Mouse (Mus musculus): ENCODE measurements around the gene Nt5dc2.

The Nt5dc2 gene

DNA sequence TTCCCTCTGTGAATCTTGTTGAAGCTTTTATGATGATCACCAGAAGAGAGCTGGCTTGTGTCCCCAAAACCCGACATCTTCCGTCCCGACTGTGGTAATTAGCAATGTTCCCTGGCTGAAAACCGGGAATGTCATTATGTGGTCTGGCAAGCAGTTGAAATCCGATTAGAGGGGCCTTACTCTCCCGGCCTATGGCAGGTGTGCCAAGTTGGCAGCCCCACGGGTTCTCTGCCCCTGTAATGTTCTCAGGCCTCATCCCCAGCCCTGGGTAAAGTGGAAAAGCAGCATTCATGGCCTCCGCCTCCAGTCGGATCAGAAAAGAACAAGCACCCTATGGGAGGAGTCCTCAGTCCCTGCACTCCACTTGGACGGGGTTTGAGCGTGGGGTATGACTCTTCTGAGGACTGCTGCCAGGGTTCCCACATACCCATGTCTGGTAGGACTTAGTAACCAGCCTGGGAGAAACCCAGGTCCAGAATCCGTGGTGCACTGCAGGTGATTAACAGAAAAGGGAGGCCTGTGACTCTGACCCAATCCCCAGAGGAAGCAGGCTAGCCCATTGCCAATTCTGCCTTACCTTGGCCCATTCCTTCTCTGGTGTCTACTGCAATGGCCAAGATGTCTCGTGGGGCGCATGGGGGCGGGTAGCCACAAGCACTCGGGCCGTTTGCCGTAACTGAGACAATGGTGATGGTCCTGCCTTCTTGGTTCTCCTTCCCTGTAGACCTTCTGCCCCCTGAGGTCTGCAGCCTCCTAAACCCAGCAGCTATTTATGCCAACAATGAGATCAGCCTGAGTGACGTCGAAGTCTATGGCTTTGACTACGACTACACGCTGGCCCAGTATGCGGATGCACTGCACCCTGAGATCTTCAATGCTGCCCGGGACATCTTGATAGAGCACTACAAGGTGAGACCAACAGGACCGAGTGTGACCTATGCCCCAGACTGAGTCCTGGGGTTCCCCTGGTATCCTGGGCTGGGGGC is 3.5 kb downstream of the Nt5dc2 start:
- DNase-seq = peak; percentile 94

DNA sequence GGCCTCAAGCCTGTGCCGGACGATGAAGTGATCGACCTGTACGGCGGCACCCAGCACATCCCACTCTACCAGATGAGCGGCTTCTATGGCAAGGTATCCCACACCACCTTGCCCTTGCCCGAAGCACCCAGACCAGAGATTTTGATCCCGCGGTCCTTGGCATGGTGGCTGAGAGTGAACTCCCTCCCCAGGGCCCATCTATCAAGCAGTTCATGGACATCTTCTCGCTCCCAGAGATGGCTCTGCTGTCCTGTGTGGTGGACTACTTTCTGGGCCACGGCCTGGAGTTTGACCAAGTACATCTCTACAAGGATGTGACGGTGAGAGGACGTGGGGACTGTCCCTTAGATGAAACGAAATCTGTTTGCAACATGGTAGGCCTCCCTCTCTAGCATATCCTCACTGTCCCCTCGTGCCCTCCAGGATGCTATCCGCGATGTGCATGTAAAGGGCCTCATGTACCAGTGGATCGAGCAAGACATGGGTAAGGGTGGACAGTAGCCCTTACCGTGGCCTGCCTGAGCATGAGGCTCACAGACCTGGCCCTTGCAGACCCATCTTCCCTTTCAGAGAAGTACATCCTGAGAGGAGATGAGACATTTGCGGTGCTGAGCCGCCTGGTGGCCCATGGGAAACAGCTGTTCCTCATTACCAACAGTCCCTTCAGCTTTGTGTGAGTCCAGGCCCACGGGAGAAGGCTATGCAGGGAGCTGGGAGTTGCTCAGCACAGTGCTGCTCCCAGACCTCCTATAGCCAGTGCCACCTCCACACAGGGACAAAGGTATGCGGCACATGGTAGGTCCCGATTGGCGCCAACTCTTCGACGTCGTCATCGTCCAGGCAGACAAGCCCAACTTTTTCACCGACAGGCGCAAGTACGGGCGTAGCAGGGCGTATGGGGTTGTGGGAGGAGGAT is 4.9 kb downstream of the Nt5dc2 start:
- peak; percentile 93 for DNase-seq

DNA sequence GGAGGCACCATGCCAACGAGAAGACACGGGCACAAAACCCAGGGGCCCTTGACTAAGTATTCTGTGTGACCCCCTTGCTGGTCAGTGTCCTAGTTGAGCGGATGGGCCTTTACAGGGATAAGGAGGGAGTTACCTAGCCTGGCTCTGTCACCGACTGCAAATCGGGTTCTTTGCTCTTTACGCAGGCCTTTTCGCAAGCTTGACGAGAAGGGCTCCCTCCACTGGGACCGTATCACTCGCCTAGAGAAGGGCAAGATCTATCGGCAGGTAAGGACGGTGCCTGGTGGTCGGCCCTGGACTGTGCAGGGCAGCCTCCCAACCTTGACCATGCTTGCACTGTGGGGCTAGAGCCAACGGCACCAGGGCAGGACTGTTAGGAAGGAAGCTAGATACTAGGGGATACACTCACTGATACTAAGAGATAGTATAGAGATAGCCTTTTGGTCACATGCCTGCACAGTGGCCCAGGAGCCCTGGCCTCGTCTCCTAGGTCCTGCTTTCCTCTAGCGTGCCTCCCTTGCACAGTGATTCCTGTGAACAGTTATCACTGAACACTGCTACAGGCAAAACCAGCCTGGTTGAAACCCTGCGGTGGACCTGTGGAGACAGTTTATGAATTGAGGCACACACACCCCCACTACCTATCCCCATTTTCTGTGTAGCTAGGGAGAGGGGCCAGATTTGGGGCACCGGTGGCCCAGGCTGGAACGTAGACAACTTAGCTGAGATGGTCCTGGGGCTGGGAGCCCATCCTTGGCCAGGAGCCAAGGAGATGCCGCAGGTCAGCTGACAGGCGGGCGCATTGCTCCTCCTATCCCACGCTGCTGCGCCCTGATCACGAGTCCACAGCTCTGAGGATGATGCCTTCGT is 5.8 kb downstream of the Nt5dc2 start:
- DNase-seq = peak; percentile 93

DNA sequence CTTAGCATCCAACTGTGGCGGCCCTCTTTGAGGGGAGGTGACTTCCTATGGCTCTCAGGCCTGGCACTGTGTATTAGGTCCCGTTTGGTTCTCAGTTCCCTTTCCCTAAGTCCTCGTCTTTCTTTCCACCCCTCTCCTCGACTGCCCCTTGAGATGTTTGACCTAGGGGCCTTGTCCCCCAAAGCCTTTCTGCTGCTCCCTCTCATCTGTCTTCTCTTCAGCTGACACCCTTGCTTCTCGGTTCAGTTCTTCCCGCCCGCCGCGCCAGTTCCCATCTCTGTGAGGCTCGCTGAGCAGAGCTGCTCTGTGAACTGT is 6.4 kb downstream of the Nt5dc2 start:
- peak; percentile 92 for DNase-seq

DNA sequence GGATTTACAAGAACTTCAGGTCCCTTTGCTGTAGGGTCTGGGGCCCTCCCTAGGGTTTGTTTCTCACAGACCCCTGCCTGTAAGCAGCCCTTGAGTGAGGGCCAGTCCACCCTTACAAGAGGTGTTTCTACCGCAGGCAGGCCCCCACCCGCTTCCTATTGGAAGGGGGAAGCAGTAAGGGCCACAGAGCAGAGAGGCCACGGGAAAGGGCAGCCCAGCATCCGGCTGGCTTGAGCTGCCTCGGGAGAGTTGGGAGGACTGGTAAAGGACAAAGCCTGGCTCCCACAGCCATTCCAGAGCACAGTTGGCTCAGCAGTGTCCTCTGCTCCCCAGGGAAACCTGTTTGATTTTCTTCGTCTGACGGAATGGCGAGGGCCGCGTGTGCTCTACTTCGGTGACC is 6.9 kb downstream of the Nt5dc2 start:
- peak; percentile 97 for DNase-seq

DNA sequence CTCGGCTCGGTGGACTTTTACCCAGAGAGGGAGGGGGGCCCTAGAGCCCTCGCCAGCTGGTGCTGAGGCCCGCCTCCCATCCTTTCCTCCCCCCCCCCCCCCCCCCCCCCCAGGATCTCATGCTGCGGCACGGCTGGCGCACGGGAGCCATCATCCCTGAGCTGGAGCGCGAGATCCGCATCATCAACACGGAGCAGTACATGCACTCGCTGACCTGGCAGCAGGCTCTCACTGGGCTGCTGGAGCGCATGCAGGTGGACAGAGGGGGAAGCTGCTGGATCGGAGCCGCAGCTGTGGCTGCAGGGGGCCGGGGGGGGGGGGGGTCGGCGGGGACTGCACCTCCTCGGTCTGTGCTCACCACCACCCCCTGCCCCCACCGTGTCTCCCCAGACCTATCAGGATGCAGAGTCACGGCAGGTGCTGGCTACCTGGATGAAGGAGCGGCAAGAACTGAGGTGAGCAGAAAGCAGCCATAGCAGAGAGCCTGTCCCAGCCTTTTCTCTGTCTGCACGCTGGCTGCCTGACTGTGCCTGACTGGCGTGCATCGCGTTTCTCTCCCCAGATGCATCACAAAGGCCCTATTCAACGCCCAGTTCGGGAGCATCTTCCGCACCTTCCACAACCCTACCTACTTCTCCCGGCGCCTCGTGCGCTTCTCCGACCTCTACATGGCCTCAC is 7.5 kb downstream of the Nt5dc2 start:
- DNase-seq = peak; percentile 91

DNA sequence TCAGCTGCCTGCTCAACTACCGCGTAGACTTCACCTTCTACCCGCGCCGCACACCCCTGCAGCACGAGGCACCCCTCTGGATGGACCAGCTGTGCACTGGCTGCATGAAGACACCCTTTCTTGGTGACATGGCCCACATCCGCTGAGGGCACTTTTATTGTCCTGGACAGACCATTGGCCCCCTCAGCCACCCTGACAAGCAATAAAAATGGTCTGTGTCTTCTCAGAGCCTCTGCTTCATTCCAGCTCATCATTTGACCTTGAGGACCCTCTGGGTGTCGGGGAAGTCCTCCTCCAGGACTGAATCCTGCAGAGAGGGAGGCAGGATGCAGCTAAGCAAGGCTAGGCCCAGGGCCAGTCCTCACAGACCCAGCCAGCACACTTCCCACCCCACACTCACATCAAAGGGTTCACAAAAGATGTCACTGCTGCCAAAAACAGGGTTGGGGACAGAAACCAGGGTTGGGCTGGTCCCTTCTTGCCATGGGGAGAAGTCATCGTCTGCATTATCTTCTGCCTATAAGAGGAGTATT is 8.1 kb downstream of the Nt5dc2 start:
- DNase-seq = peak; percentile 91

DNA sequence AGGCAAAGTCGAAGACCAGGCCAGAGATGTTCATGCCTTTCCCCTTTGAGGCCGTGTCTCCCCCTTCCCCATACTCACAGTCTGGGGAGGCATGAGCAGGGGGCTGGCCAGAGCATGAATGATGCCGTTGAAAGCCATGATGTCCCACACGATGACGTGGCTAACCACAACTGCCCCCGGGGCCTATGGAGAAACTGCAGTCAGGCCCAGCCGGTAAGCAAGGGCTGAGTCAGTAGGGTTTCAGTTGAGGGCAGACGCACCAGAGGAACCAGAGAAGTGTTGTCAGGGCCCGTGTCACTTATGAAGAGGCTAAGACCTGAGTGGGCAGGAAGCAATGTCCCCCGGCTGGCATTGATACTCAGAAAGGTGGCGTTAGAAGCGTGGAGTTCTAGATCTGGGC is 8.8 kb downstream of the Nt5dc2 start:
- peak; percentile 90 for DNase-seq

DNA sequence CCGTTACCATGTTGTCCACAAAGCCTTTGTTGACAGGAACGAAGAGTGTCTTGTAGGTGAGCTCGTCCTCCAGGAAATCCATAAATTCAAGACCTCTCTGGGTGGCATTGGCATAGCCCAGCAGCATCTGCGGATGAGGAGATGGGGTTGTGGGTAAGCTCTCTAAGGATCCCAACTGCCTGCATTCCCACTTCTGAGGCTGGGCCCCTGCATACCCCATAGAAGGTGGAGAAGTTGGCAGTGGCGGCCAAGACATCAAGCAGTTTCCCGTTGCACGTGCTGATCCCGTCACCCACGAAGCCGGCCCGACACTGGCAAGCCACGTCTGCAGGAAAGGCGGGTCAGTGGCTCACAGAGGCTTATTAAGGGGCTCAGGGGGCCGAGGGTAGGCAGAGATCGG is 9.3 kb downstream of the Nt5dc2 start:
- peak; percentile 91 for DNase-seq

DNA sequence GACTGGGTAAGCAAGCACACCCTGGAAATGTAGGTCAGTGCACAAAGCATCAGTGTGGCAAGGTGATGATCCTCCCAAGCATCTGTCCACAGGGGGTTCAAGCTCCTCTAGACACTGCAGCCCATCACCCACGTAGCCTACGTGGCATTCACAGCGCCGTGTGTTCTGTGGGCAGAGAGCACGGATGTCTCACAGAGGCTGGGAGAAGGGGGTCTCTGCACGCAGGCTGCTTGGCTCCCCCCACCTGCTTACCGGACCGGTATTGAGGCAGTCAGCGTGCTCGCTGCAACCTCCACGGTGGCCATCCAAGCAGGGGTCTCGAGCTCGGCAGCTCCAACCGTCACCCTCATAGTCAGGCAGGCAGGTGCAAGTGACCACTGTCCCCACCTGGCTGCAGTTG is 10.2 kb downstream of the Nt5dc2 start:
- DNase-seq = peak; percentile 90

DNA sequence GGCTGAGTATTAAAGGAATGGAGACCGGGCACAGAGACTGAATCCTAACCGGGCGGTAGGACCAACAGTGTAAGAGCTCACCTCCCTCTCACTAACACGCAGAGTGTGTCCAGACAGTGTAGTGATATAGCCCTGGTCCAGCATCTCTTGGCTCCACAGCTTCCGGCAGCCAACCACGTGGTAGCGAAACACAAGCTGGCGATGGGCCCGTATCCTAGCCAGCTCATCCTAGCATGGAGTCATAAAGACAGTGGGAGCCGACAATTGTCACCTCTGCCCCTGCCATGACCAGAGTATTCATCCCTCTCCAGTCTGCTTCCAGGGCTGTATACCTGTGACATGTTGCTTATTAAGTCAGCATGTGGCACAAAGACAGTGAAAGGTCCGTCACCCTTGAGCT is 14.8 kb downstream of the Nt5dc2 start:
- no peak for DNase-seq

DNA sequence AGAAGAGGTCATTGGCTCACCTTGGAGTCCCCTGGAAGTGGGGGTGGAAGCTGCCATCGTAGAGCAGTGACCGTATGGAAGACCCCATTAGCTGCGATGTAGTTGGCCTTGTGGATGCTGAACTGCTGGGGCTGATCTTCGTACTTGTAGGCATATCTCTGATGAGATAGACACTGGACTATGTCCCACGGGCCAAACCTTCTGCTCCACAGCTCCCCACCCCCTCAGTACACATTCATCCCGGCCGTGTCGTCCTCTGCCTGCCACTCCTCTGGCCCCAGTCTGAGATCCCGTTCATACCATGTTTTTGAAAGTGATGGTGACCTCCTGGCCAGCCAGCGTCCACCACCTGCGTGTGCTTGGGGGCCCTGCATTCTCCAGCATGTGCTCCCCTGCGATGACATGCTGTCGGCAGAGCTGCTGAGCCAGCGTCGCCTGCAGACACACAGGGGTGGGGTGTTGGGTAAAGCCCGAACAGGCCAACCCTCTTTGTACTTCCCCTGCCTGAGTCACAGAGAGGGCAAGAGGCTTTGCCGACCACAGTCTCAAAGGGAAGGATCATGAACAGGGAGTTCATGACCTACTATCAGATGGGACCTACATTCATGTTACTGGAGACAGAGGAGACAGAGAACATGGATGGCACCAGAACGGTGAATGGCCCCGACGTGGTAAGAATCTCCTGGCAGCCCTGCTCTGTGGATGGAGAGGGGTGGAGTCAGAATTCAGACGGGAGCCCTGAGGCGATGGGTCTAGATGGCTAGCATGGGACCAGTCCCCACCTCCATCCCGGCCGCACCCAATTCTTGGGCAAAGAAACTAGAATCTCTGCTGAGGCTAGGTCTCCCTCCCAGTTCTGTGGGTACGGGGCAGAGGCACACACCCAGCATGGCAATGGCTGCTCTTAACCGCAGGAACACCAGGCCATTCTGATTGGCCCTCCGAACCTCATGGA is 29.6 kb downstream of the Nt5dc2 start:
- peak; percentile 94 for DNase-seq

DNA sequence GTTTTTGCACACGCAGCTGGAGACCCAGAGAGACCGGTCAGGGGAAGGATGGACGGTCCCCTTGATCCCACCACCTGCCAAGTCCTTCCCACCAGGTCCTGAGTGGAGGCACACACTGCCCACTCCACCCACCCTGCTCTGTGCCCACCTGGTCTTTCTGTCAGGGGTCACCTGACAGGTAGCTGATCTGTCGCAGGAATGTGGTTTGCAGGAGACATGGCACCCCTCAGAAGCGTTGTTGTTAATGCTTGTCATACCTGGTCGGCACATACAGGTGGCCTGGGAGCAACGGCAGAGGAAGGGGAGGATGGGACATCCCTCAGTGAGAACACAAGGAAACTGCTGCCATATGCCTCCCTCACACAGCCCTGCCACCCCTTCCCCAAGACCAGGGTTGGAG is 30.3 kb downstream of the Nt5dc2 start:
- peak; percentile 91 for DNase-seq

DNA sequence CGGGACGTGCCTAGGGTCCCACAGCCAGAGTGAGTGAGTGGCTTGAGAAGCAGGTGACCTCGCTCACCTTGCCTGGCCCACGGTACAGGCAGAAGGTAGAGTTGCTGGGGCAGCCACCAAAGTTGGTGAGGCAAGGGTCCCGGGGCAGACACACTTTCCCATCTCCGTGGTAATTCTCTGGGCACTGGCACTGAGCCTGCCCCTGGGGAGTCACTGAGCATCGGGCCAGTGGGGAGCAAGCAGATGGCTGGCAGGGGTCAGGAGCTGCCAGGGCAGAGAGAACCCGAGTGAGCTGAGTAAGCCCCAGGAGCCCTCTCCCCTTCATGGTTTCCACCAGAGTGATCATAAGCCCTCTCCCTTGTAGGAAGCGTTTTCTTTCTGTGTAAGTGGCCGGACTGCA is 30.8 kb downstream of the Nt5dc2 start:
- no peak for DNase-seq

DNA sequence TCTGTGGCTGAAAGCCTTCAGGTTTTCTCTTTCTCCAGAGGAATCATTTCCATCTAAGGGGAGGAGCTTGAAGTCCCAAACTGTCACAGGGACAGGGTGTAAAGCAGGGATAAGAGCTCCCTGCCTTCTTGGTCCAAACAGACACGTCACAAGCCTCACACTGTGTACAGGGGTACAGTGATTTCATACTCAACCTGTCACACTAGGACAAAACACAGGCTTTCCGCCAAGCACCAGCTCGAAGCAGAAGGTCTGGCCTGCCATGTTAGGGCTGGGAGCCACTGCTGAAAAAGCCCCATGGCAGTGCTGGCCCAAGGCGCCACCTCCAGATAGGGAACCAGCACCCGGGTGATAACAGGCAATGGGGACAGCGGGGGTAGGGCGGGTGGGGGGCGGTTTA is 33.2 kb downstream of the Nt5dc2 start:
- peak; percentile 97 for DNase-seq

DNA sequence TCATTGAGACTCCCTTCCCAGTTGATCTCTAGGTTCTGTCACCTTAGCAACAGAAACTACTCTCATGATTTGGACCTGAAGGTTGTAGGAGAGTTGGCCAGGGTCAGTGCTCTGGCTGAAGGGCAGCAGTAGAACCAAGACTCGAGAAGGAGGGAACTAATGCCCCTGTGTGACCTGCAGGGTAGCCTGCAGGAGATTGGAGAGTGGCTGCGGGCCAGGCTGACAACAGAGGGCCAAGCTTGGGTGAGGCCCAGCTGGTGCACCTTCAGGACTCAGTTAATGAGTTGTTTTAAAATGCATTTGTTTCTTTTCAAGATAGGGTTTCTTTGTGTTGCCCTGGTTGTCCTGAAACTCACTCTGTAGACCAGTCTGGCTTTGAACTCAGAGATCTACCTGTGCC is 34.2 kb downstream of the Nt5dc2 start:
- peak; percentile 95 for DNase-seq

DNA sequence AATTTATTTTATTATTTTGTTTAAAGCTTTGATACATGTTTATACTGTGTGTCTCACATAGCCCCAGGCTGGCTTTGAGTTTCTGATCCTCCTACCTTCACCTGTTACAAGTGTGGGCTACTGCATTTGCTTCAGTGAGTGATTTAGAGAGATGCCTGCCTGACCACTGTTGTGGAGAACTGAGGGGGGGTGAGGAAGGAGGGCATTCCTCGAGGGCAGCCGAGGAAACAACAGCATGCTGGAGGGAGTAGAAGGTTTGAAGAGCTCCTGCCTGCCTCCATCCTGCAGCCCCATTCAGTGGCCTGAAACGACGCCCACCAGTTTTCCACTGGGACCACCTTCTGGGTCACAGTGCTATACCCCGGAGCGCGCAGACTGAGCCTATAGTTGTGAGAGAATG is 34.6 kb downstream of the Nt5dc2 start:
- DNase-seq = no peak

DNA sequence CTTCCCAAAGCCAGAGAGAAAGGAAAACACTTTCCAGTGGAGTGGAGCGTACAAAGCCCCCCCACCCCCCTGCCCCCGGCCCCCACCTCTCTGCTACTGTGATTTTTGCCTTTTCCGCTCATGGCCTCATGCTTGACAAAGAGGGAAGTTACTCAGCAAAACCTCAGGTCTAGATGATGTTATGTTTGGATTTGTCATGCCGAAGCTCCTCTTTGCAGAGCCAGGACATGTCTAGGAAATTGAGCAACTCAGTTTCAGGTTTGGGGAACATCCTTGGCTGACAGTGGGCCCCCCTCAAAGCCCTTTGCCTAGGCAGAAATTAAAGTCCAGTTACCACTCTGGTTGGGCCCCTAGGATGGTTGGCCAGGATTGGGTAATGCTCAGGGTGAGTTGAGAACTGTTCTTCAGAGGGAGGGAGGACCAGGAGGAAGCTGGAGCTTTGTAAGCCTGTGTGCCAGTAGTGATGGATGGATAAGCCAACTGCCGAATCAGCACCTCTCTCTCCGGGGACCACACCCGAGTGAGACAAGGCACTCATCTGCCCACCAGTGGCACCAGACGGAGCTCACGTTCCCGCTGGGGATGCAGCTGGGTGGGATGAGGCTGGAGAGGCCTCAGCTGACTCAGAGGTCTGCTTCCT is 35.3 kb downstream of the Nt5dc2 start:
- peak; percentile 98 for DNase-seq

DNA sequence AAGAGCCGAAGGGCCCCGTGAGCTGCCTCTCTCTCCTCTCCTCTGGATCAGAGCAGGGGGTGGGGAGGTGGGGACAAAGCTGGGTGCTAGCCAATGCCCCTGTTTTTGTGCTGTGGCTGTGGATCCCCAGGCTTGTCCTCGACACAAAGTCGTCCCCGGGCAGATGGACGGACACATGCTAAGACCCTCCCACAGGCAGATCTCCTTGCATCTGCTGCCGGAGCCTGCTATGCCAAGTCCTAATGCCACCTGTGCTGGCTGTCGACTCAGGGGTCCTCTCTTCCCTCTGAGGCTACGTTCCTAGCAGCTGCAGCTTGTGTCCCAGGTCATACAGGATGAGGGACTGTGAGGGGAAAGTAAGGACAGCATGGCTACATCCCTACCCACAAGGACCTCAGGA is 36.0 kb downstream of the Nt5dc2 start:
- DNase-seq = peak; percentile 92

DNA sequence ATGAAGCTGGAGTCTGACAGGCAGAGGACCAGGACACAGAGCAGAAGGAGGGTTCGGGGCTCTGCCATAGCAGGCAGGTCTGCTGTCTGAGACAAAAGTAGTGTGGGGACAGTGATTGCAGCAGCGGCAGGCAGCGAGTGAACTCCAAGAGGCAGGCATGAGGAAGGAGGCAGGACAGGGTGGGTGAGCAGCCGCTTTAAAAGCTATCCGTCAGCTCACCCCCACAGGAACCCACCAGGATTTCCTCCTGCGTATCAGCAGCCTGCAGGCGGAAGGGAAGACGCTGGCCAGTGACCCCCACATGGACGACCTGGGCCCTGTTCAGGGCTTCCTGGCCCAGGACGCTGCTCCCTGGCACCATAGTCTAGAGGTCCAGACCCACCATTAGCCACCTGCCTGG is 37.6 kb downstream of the Nt5dc2 start, which contains the start of gene Stab1:
Gene Stab1 (minus strand): TSS at position 217 of the 400 bp plus-strand sequence.
- peak; percentile 99 for DNase-seq

Data from heart, adult 11 months (tissue).